Mouse (Mus musculus): ENCODE measurements around the gene Aar2. TPM values are rescaled to one million over a fixed set of nuclear protein-coding genes. Genes with fewer than 3 reads are reported as not detected.

Aar2 gene
- total RNA-seq, 2 experiments from 2014 or later = 22.0 to 22.4 TPM

GRCm38 (mm10) chr2:156580507-156580906, 33.1 kb downstream of the Aar2 start:
- Histone ChIP-seq H3K27ac (no peak overlapping the region), H3K4me3 (no peak overlapping the region)
- DNase-seq = no peak
- TF ChIP-seq CTCF (IDR thresholded peaks at IDR 0.05) = no peak
- intact Hi-C loops (cut with DNase I) = no loop called here

GRCm38 (mm10) chr2:156581244-156581643, 33.9 kb downstream of the Aar2 start:
- intact Hi-C loops (cut with DNase I) = no loop called here
- no peak overlapping the region for H3K4me3 ChIP-seq
- TF ChIP-seq CTCF (IDR thresholded peaks at IDR 0.05) = no peak
- no peak overlapping the region for H3K27ac ChIP-seq
- DNase-seq = no peak

- no peak for DNase-seq
- Histone ChIP-seq H3K27ac (no peak overlapping the region), H3K4me3 (no peak overlapping the region)
- TF ChIP-seq CTCF (IDR thresholded peaks at IDR 0.05) = no peak
- intact Hi-C loops (cut with DNase I) = no loop called here
Measured at GRCm38 (mm10) chr2:156582887-156583286, 35.5 kb downstream of the Aar2 start.

- H3K4me3 ChIP-seq = no peak overlapping the region
- H3K27ac ChIP-seq = no peak overlapping the region
- DNase-seq = no peak
- intact Hi-C loops (cut with DNase I) = no loop called here
- peak; percentile 56 for TF ChIP-seq CTCF (IDR thresholded peaks at IDR 0.05)
Measured at GRCm38 (mm10) chr2:156584154-156584796, 36.9 kb downstream of the Aar2 start.

GRCm38 (mm10) chr2:156584797-156585471, 37.5 kb downstream of the Aar2 start:
- no peak for TF ChIP-seq CTCF (IDR thresholded peaks at IDR 0.05)
- DNase-seq = no peak
- no peak overlapping the region for H3K27ac ChIP-seq
- intact Hi-C loops (cut with DNase I) = no loop called here
- no peak overlapping the region for H3K4me3 ChIP-seq

- intact Hi-C loops (cut with DNase I) = no loop called here
- TF ChIP-seq CTCF (IDR thresholded peaks at IDR 0.05) = no peak
- no peak for DNase-seq
- Histone ChIP-seq H3K27ac (no peak overlapping the region), H3K4me3 (no peak overlapping the region)
Measured at GRCm38 (mm10) chr2:156589481-156589880, 42.1 kb downstream of the Aar2 start.

- no peak for DNase-seq
- Histone ChIP-seq H3K27ac (no peak overlapping the region), H3K4me3 (no peak overlapping the region)
- no peak for TF ChIP-seq CTCF (IDR thresholded peaks at IDR 0.05)
- intact Hi-C loops (cut with DNase I) = no loop called here
Measured at GRCm38 (mm10) chr2:156594987-156595490, 47.7 kb downstream of the Aar2 start.

GRCm38 (mm10) chr2:156602581-156602980, 55.2 kb downstream of the Aar2 start:
- DNase-seq = no peak
- intact Hi-C loops (cut with DNase I) = no loop called here
- no peak overlapping the region for H3K4me3 ChIP-seq
- no peak overlapping the region for H3K27ac ChIP-seq
- no peak for TF ChIP-seq CTCF (IDR thresholded peaks at IDR 0.05)

- Histone ChIP-seq H3K4me3 (no peak overlapping the region), H3K27ac (no peak overlapping the region)
- TF ChIP-seq CTCF (IDR thresholded peaks at IDR 0.05) = no peak
- intact Hi-C loops (cut with DNase I) = no loop called here
- no peak for DNase-seq
Measured at GRCm38 (mm10) chr2:156603671-156604070, 56.3 kb downstream of the Aar2 start.

- intact Hi-C loops (cut with DNase I) = no loop called here
- TF ChIP-seq CTCF (IDR thresholded peaks at IDR 0.05) = no peak
- H3K27ac ChIP-seq = no peak overlapping the region
- H3K4me3 ChIP-seq = no peak overlapping the region
- DNase-seq = no peak
Measured at GRCm38 (mm10) chr2:156605144-156605543, 57.8 kb downstream of the Aar2 start.

GRCm38 (mm10) chr2:156605971-156606370, 58.6 kb downstream of the Aar2 start:
- DNase-seq = no peak
- Histone ChIP-seq H3K27ac (no peak overlapping the region), H3K4me3 (no peak overlapping the region)
- TF ChIP-seq CTCF (IDR thresholded peaks at IDR 0.05) = no peak
- intact Hi-C loops (cut with DNase I) = no loop called here

- intact Hi-C loops (cut with DNase I) = loop anchor here (1.0 kb wide), 1 partner anchor 92 kb away; no protein-coding TSS in a partner anchor
- peak; percentile 70 for DNase-seq
- H3K27ac ChIP-seq = no peak overlapping the region
- peak; percentile 59 for TF ChIP-seq CTCF (IDR thresholded peaks at IDR 0.05)
- peak overlapping the region; percentile 81 for H3K4me3 ChIP-seq
Measured at GRCm38 (mm10) chr2:156613081-156613540, 65.7 kb downstream of the Aar2 start.

- Histone ChIP-seq H3K27ac (0 out of 2 replicates have a peak within 1 kb of the TSS, but pooled peaks have one; percentile 40), H3K4me3 (peak within 1 kb of the TSS; percentile 81)
- DNase-seq = peak; percentile 44
- intact Hi-C loops (cut with DNase I) = loop anchor here (1.0 kb wide), 1 partner anchor 92 kb away; no protein-coding TSS in a partner anchor
- TF ChIP-seq CTCF (IDR thresholded peaks at IDR 0.05) = no peak
Measured at GRCm38 (mm10) chr2:156613541-156614257, 66.3 kb downstream of the Aar2 start, which contains the start of gene Dlgap4. TSS of gene Dlgap4 (plus strand) at chr2:156613705.
